Mouse (Mus musculus): Measurements from ENCODE around the gene Tff2. TPM values are rescaled to one million over a fixed set of nuclear protein-coding genes. Genes with fewer than 3 reads are reported as not detected.
A peak's percentile ranks its signal among the peaks of the same experiment; 100 is the strongest.

Gene Tff2
- polyA plus RNA-seq, 1 experiment, result 19.0 TPM

GRCm38 (mm10) chr17:31138398-31138797, 5.7 kb downstream of the Tff2 start:
- Histone ChIP-seq H3K4me3 (ENCODE audit: low read depth, low read length) (no peak overlapping the region), H3K27me3 (ENCODE audit: control insufficient read depth, insufficient read depth, low read length) (no peaks in the 10 kb centered on the region), H3K27ac (ENCODE audit: insufficient read depth, low read depth, low read length) (no peak overlapping the region), H3K36me3 (ENCODE audit: control insufficient read depth, insufficient read depth, low read length) (no peaks in the 10 kb centered on the region), H3K4me1 (ENCODE audit: control insufficient read depth, insufficient read depth, insufficient read length, low read length) (peaks cover 10% of the 10 kb centered on the region)
- 9% methylated on average over 5 of the region's 5 CpGs for WGBS
- TF ChIP-seq POLR2A (IDR thresholded peaks at IDR 0.05; ENCODE audit: low read depth, low read length) (no peak), CTCF (IDR thresholded peaks at IDR 0.05; ENCODE audit: extremely low read depth, insufficient read length, insufficient replicate concordance, low read depth, low read length) (peak; percentile 79; the same call in 1 of the 2 replicates)

- Histone ChIP-seq H3K27ac (ENCODE audit: insufficient read depth, low read depth, low read length) (no peak overlapping the region), H3K4me3 (ENCODE audit: low read depth, low read length) (no peak overlapping the region), H3K4me1 (ENCODE audit: control insufficient read depth, insufficient read depth, insufficient read length, low read length) (peaks cover 10% of the 10 kb centered on the region), H3K36me3 (ENCODE audit: control insufficient read depth, insufficient read depth, low read length) (no peaks in the 10 kb centered on the region), H3K27me3 (ENCODE audit: control insufficient read depth, insufficient read depth, low read length) (no peaks in the 10 kb centered on the region)
- TF ChIP-seq CTCF (IDR thresholded peaks at IDR 0.05; ENCODE audit: extremely low read depth, insufficient read length, insufficient replicate concordance, low read depth, low read length), result no peak
- no peak for TF ChIP-seq POLR2A (IDR thresholded peaks at IDR 0.05; ENCODE audit: low read depth, low read length)
- 89% methylated on average over 1 of the region's 1 CpGs for WGBS
Measured at GRCm38 (mm10) chr17:31136821-31137220, 7.3 kb downstream of the Tff2 start.

- Histone ChIP-seq H3K36me3 (ENCODE audit: control insufficient read depth, insufficient read depth, low read length) (no peaks in the 10 kb centered on the region), H3K4me3 (ENCODE audit: low read depth, low read length) (no peak overlapping the region), H3K4me1 (ENCODE audit: control insufficient read depth, insufficient read depth, insufficient read length, low read length) (peaks cover 10% of the 10 kb centered on the region), H3K27me3 (ENCODE audit: control insufficient read depth, insufficient read depth, low read length) (no peaks in the 10 kb centered on the region), H3K27ac (ENCODE audit: insufficient read depth, low read depth, low read length) (no peak overlapping the region)
- 42% methylated on average over 3 of the region's 3 CpGs for WGBS
- TF ChIP-seq CTCF (IDR thresholded peaks at IDR 0.05; ENCODE audit: extremely low read depth, insufficient read length, insufficient replicate concordance, low read depth, low read length) (no peak), POLR2A (IDR thresholded peaks at IDR 0.05; ENCODE audit: low read depth, low read length) (no peak)
Measured at GRCm38 (mm10) chr17:31136291-31136690, 7.8 kb downstream of the Tff2 start.

- 30% methylated on average over 6 of the region's 6 CpGs for WGBS
- Histone ChIP-seq H3K4me1 (ENCODE audit: control insufficient read depth, insufficient read depth, insufficient read length, low read length) (peaks cover 13% of the 10 kb centered on the region), H3K27me3 (ENCODE audit: control insufficient read depth, insufficient read depth, low read length) (no peaks in the 10 kb centered on the region), H3K4me3 (ENCODE audit: low read depth, low read length) (no peak overlapping the region), H3K27ac (ENCODE audit: insufficient read depth, low read depth, low read length) (peak overlapping the region; percentile 12; the same call in 1 of the 2 replicates), H3K36me3 (ENCODE audit: control insufficient read depth, insufficient read depth, low read length) (no peaks in the 10 kb centered on the region)
- TF ChIP-seq CTCF (IDR thresholded peaks at IDR 0.05; ENCODE audit: extremely low read depth, insufficient read length, insufficient replicate concordance, low read depth, low read length), result no peak
- TF ChIP-seq POLR2A (IDR thresholded peaks at IDR 0.05; ENCODE audit: low read depth, low read length), result no peak; the same call in 1 of the 2 replicates
Measured at GRCm38 (mm10) chr17:31134913-31135312, 9.2 kb downstream of the Tff2 start.

GRCm38 (mm10) chr17:31133776-31134175, 10.3 kb downstream of the Tff2 start:
- Histone ChIP-seq H3K36me3 (ENCODE audit: control insufficient read depth, insufficient read depth, low read length) (no peaks in the 10 kb centered on the region), H3K4me3 (ENCODE audit: low read depth, low read length) (peak overlapping the region; percentile 25), H3K27ac (ENCODE audit: insufficient read depth, low read depth, low read length) (no peak overlapping the region; the same call in 1 of the 2 replicates), H3K27me3 (ENCODE audit: control insufficient read depth, insufficient read depth, low read length) (no peaks in the 10 kb centered on the region), H3K4me1 (ENCODE audit: control insufficient read depth, insufficient read depth, insufficient read length, low read length) (peaks cover 17% of the 10 kb centered on the region)
- no peak for TF ChIP-seq POLR2A (IDR thresholded peaks at IDR 0.05; ENCODE audit: low read depth, low read length)
- TF ChIP-seq CTCF (IDR thresholded peaks at IDR 0.05; ENCODE audit: extremely low read depth, insufficient read length, insufficient replicate concordance, low read depth, low read length), result no peak
- 19% methylated on average over 15 of the region's 15 CpGs for WGBS

GRCm38 (mm10) chr17:31131269-31131821, 12.7 kb downstream of the Tff2 start:
- Histone ChIP-seq H3K27ac (ENCODE audit: insufficient read depth, low read depth, low read length) (no peak overlapping the region), H3K27me3 (ENCODE audit: control insufficient read depth, insufficient read depth, low read length) (no peaks in the 10 kb centered on the region), H3K4me3 (ENCODE audit: low read depth, low read length) (no peak overlapping the region), H3K36me3 (ENCODE audit: control insufficient read depth, insufficient read depth, low read length) (no peaks in the 10 kb centered on the region), H3K4me1 (ENCODE audit: control insufficient read depth, insufficient read depth, insufficient read length, low read length) (peaks cover 17% of the 10 kb centered on the region)
- no peak for TF ChIP-seq CTCF (IDR thresholded peaks at IDR 0.05; ENCODE audit: extremely low read depth, insufficient read length, insufficient replicate concordance, low read depth, low read length)
- TF ChIP-seq POLR2A (IDR thresholded peaks at IDR 0.05; ENCODE audit: low read depth, low read length), result no peak
- 28% methylated on average over 10 of the region's 10 CpGs for WGBS

GRCm38 (mm10) chr17:31129452-31129851, 14.6 kb downstream of the Tff2 start, which contains the start of gene Tff3:
TSS of gene Tff3 (minus strand) at chr17:31129646.
- no peaks in the 10 kb centered on the region for H3K27me3 ChIP-seq (ENCODE audit: control insufficient read depth, insufficient read depth, low read length)
- 18% methylated on average over 2 of the region's 2 CpGs for WGBS
- peak within 1 kb of the TSS; percentile 22; the same call in 1 of the 2 replicates for H3K4me3 ChIP-seq (ENCODE audit: low read depth, low read length)
- H3K36me3 ChIP-seq (ENCODE audit: control insufficient read depth, insufficient read depth, low read length), result no peaks in the 10 kb centered on the region
- 0 out of 2 replicates have a peak within 1 kb of the TSS, but pooled peaks have one; percentile 6 for H3K27ac ChIP-seq (ENCODE audit: insufficient read depth, low read depth, low read length)
- H3K4me1 ChIP-seq (ENCODE audit: control insufficient read depth, insufficient read depth, insufficient read length, low read length), result peaks cover 13% of the 10 kb centered on the region; the same call in 1 of the 2 replicates
- TF ChIP-seq POLR2A (IDR thresholded peaks at IDR 0.05; ENCODE audit: low read depth, low read length) (no peak), CTCF (IDR thresholded peaks at IDR 0.05; ENCODE audit: extremely low read depth, insufficient read length, insufficient replicate concordance, low read depth, low read length) (no peak)
